9 mouse cellular contexts compared by ENCODE assay signal in the genomic region with DNA sequence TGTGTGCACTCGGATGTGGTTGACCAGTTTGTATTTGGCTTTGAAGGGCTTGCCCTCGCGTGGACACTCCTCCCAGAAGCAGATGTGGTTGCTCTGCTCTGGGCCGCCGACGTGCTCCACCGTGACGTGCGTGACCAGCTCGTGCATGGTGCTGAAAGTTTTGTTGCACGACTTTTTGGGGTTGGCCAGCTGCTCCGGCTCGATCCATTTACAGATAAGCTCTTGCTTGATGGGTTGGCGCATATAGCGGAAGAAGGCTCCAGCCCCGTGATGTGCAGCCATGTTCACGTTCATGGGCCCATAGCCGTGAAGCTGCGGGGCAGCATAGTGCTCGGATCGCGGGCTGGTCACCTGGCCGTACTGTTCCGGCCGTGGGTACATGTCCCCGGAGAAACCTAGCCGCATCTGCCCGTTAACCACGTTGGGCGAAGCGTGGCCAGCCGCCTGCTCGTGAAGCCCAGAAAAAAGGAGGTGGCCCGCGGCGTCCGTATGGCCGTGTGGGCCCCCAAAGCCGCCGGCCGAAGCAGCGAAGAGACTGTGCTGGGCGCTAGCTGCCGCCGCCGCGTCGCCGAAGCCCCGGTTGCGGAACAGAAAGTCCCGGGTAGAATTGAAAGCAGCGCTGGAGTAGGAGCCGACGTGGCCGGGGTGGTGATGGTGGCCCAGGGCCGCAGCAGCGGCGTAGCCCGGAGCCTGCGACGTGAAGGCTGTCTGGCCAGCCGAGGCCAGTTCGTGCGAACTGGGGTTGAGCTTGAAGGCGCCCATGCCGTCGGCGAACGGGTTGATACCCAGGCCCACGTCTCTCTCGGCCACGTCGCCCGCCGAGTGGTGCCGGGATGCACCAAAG. TPM values are rescaled to one million over a fixed set of nuclear protein-coding genes. Genes with fewer than 3 reads are reported as not detected.
A peak's percentile ranks its signal among the peaks of the same experiment; 100 is the strongest.
DNase-seq lines count a peak whose midpoint lies in the region; ATAC-seq and TF ChIP-seq lines count a peak whose summit lies in the region.
"Had no signal": no experiment of that assay in that cellular context is flagged by ENCODE, and none has a peak within 500 bp of the region (broad histone marks: within the 10 kb centered on the region; RNA-seq: fewer than 3 reads in every experiment).

No protein-coding gene starts in this region.

- H3K36me3 ChIP-seq in G1E (replicated peaks), result no peaks in the 10 kb centered on the region
- no peaks in the 10 kb centered on the region for H3K36me3 ChIP-seq in embryonic facial prominence, embryonic 15.5 days
- H3K36me3 ChIP-seq in limb, embryonic 14.5 days (ENCODE audit: control insufficient read depth, insufficient read depth, low read length), result no peaks in the 10 kb centered on the region
- no peaks in the 10 kb centered on the region for H3K36me3 ChIP-seq in neural tube, embryonic 15.5 days

- no peaks in the 10 kb centered on the region for H3K27me3 ChIP-seq in G1E (ENCODE audit: insufficient read depth, low read length)
- peaks cover 86% of the 10 kb centered on the region for H3K27me3 ChIP-seq in embryonic facial prominence, embryonic 15.5 days
- peaks cover 90% of the 10 kb centered on the region for H3K27me3 ChIP-seq in limb, embryonic 14.5 days (ENCODE audit: control insufficient read depth, insufficient read depth, low read length)
- peaks cover 11% of the 10 kb centered on the region for H3K27me3 ChIP-seq in neural tube, embryonic 15.5 days (replicated peaks)

- no peak for TF ChIP-seq CTCF in G1E (IDR thresholded peaks at IDR 0.05; ENCODE audit: low read depth, low read length)

- H3K4me1 ChIP-seq in G1E (ENCODE audit: insufficient read depth, low read depth, low read length), result no peaks in the 10 kb centered on the region
- peaks cover 26% of the 10 kb centered on the region for H3K4me1 ChIP-seq in embryonic facial prominence, embryonic 15.5 days
- H3K4me1 ChIP-seq in limb, embryonic 14.5 days (ENCODE audit: control insufficient read depth, insufficient read depth, low read length), result peaks cover 3% of the 10 kb centered on the region; the same call in 1 of the 2 replicates
- peaks cover 6% of the 10 kb centered on the region for H3K4me1 ChIP-seq in neural tube, embryonic 15.5 days

- no peak overlapping the region for H3K9ac ChIP-seq in embryonic facial prominence, embryonic 15.5 days
- H3K9ac ChIP-seq in limb, embryonic 14.5 days (ENCODE audit: low read depth, low read length, severe bottlenecking), result no peak overlapping the region
- H3K9ac ChIP-seq in neural tube, embryonic 15.5 days (replicated peaks), result peak overlapping the region; percentile 76

- intact Hi-C loops in gastrocnemius, postnatal 36 days (cut with DNase I), result no loop called here

- 1% methylated on average over 77 of the region's 77 CpGs for WGBS in embryonic facial prominence, embryonic 15.5 days
- under 1% methylated on average over 67 of the region's 77 CpGs for WGBS in limb, embryonic 14.5 days
- under 1% methylated on average over 77 of the region's 77 CpGs for WGBS in neural tube, embryonic 15.5 days

- no peak for ATAC-seq in G1E (ENCODE audit: extremely low read depth, insufficient number of reproducible peaks, low FRiP score, poor library complexity, severe bottlenecking)
- ATAC-seq in embryonic facial prominence, embryonic 15.5 days (ENCODE audit: insufficient number of reproducible peaks, low FRiP score, low TSS enrichment, low read depth), result no peak
- peak; percentile 38 for ATAC-seq in limb, embryonic 14.5 days (ENCODE audit: low FRiP score, low read depth)
- ATAC-seq in neural tube, embryonic 15.5 days (ENCODE audit: low FRiP score), result peak; percentile 9; the same call in 1 of the 2 replicates

- H3K27ac ChIP-seq in embryonic facial prominence, embryonic 15.5 days (replicated peaks), result no peak overlapping the region
- H3K27ac ChIP-seq in limb, embryonic 14.5 days (replicated peaks; ENCODE audit: low read depth, low read length), result no peak overlapping the region
- H3K27ac ChIP-seq in neural tube, embryonic 15.5 days (replicated peaks), result peak overlapping the region; percentile 95

- DNase-seq in gastrocnemius, postnatal 10 days, result peak; percentile 27
- DNase-seq in gastrocnemius, postnatal 36 days, result no peak
- DNase-seq in G1E (ENCODE audit: low spot score), result no peak
- DNase-seq in limb, embryonic 14.5 days (ENCODE audit: low spot score), result no peak
- no peak for DNase-seq in urinary bladder, adult 18-20 months (ENCODE audit: low spot score in 2 of 2)
- no peak for DNase-seq in yolk sac, embryonic 10.5 days (ENCODE audit: low spot score)

- H3K9me3 ChIP-seq in G1E (replicated peaks), result peaks cover 51% of the 10 kb centered on the region
- H3K9me3 ChIP-seq in embryonic facial prominence, embryonic 15.5 days (replicated peaks), result no peaks in the 10 kb centered on the region
- no peaks in the 10 kb centered on the region for H3K9me3 ChIP-seq in limb, embryonic 14.5 days (ENCODE audit: control insufficient read depth, low read length)
- no peaks in the 10 kb centered on the region for H3K9me3 ChIP-seq in neural tube, embryonic 15.5 days (replicated peaks)

- peak overlapping the region; percentile 16; the same call in 1 of the 2 replicates for H3K4me3 ChIP-seq in G1E (ENCODE audit: low read depth, low read length)
- peak overlapping the region; percentile 39 for H3K4me3 ChIP-seq in embryonic facial prominence, embryonic 15.5 days (replicated peaks)
- H3K4me3 ChIP-seq in limb, embryonic 14.5 days (replicated peaks; ENCODE audit: low read length), result peak overlapping the region; percentile 22
- peak overlapping the region; percentile 59 for H3K4me3 ChIP-seq in neural tube, embryonic 15.5 days (replicated peaks)

- H3K4me2 ChIP-seq in embryonic facial prominence, embryonic 15.5 days (replicated peaks), result peak overlapping the region; percentile 46
- peak overlapping the region; percentile 28 for H3K4me2 ChIP-seq in limb, embryonic 14.5 days (replicated peaks; ENCODE audit: low read depth, low read length, severe bottlenecking)
- peak overlapping the region; percentile 53 for H3K4me2 ChIP-seq in neural tube, embryonic 15.5 days

- no peak for TF ChIP-seq POLR2A in limb, embryonic 14.5 days (IDR thresholded peaks at IDR 0.05; ENCODE audit: borderline replicate concordance, extremely low read depth, insufficient read depth, insufficient read length)

RNA-seq across cellular contexts. Expression of gene Zic1, which starts 1.3 kb away (rescaled TPM):
- 1 to 10 TPM; 2.3 to 4.0 TPM for total RNA-seq in gastrocnemius, postnatal 10 days (2021)
- total RNA-seq in gastrocnemius, postnatal 36 days (2021), result 1 to 10 TPM; 1.3 to 2.8 TPM
- total RNA-seq in G1E (2014; fragmentation: Nextera tagmentation) (not detected in 2 replicates), G1E (2017) (0.05 and 0.06 TPM in 2 replicates)
- not detected in 2 replicates for polyA plus RNA-seq in G1E (2012)
- polyA plus RNA-seq in embryonic facial prominence, embryonic 15.5 days (2015; fragmentation: Nextera tagmentation; extraction: Ambion mirVana), result 0.26 and 0.61 TPM in 2 replicates
- polyA plus RNA-seq in limb, embryonic 14.5 days (2012; rRNA removed), result 6.0 and 14.6 TPM in 2 replicates
- 0.21 and 0.23 TPM in 2 replicates for polyA plus RNA-seq in limb, embryonic 14.5 days (2014; fragmentation: Nextera tagmentation; extraction: Ambion mirVana)
- polyA plus RNA-seq in neural tube, embryonic 15.5 days (2015; fragmentation: Nextera tagmentation; extraction: Ambion mirVana), result 9.7 and 13.2 TPM in 2 replicates
- polyA plus RNA-seq: gonadal fat pad, adult 2 months had no signal

RNA-seq across cellular contexts. Expression of gene Zic4, which starts 2.1 kb away (rescaled TPM):
- under 1 TPM; 0.16 to 0.50 TPM for total RNA-seq in gastrocnemius, postnatal 10 days (2021)
- total RNA-seq in gastrocnemius, postnatal 36 days (2021), result under 1 TPM in 1 of 2 experiments, not detected in 1; 0.43 TPM
- not detected in 2 replicates for total RNA-seq in G1E (2014; fragmentation: Nextera tagmentation)
- total RNA-seq in G1E (2017), result 0.16 and 0.23 TPM in 2 replicates
- polyA plus RNA-seq in G1E (2012), result not detected in 2 replicates
- 0.64 and 1.5 TPM in 2 replicates for polyA plus RNA-seq in embryonic facial prominence, embryonic 15.5 days (2015; fragmentation: Nextera tagmentation; extraction: Ambion mirVana)
- 0.38 and 0.69 TPM in 2 replicates for polyA plus RNA-seq in limb, embryonic 14.5 days (2012; rRNA removed)
- polyA plus RNA-seq in limb, embryonic 14.5 days (2014; fragmentation: Nextera tagmentation; extraction: Ambion mirVana), result 0.10 and 0.39 TPM in 2 replicates
- 28.3 and 44.9 TPM in 2 replicates for polyA plus RNA-seq in neural tube, embryonic 15.5 days (2015; fragmentation: Nextera tagmentation; extraction: Ambion mirVana)
- polyA plus RNA-seq: gonadal fat pad, adult 2 months had no signal

Comparison
In these comparisons a context has a peak if more than half of its experiments do, and no peak if none do; other contexts are left out.
1. ATAC-seq: peak in limb, embryonic 14.5 days (single experiment) and neural tube, embryonic 15.5 days (single experiment); none in G1E (single experiment) and embryonic facial prominence, embryonic 15.5 days (single experiment).
2. RNA of gene Zic4, which starts 2.1 kb away (polyA plus RNA-seq): 28.3 to 44.9 TPM in neural tube, embryonic 15.5 days; 0.64 to 1.5 TPM in embryonic facial prominence, embryonic 15.5 days, 0.10 to 0.69 TPM in limb, embryonic 14.5 days and not detected in G1E; every median in the first group is over 10 times any median in the second.
3. Peak in every context shown above with its lines, with median percentiles within 50 percentile points of each other: H3K4me3 ChIP-seq and H3K4me2 ChIP-seq.